Mouse (Mus musculus) ES-E14 (cell line): ENCODE measurements around the gene Snrk. TPM values are rescaled to one million over a fixed set of nuclear protein-coding genes. Genes with fewer than 3 reads are reported as not detected.

Source experiments
- DNase-seq: peaks from one replicate; pipeline ENCODE4 v3.0.0-alpha.2; 2013; ENCODE audit warnings: low read depth, low spot score
- H3K27ac ChIP-seq: 2 replicates; pipeline ENCODE4 v1.5.1; 2012; ENCODE audit warnings: low read depth, mild to moderate bottlenecking, low read length, moderate library complexity, mixed read lengths; ENCODE audit not compliant: poor library complexity, insufficient read depth, severe bottlenecking
- H3K36me3 ChIP-seq: 2 replicates; pipeline ENCODE4 v1.6.1; 2012; ENCODE audit warnings: mild to moderate bottlenecking, low read length, moderate library complexity, mixed read lengths; ENCODE audit not compliant: control insufficient read depth, poor library complexity, insufficient read depth, severe bottlenecking
- H3K4me1 ChIP-seq, 2 experiments: fragments of 150-350 bp in 1 of 2; sonication (generic) in 1 of 2; 2 replicates each; pipeline ENCODE4 v1.6.1; 2012; ENCODE audit warnings: low read length in 2 of 2, mild to moderate bottlenecking in 1 of 2, mixed read lengths in 1 of 2; ENCODE audit not compliant: control insufficient read depth in 2 of 2, insufficient read depth in 2 of 2, poor library complexity in 1 of 2
- H3K4me3 ChIP-seq, 2 experiments: fragments of 150-350 bp in 1 of 2; sonication (generic) in 1 of 2; 2 replicates each; pipeline ENCODE4 v1.5.1; 2012; ENCODE audit warnings: low read length in 2 of 2, low read depth in 1 of 2, mild to moderate bottlenecking in 1 of 2, mixed read lengths in 1 of 2; ENCODE audit not compliant: insufficient read depth in 1 of 2, poor library complexity in 1 of 2, severe bottlenecking in 1 of 2
- H3K9ac ChIP-seq: 2 replicates; pipeline ENCODE4 v1.6.1; 2012; ENCODE audit warnings: low read depth, mild to moderate bottlenecking, low read length, mixed read lengths; ENCODE audit not compliant: poor library complexity, insufficient read depth, severe bottlenecking
- H3K9me3 ChIP-seq: fragments of 150-350 bp; sonication (generic); 2 replicates; pipeline ENCODE4 v1.6.1; 2012; ENCODE audit warnings: low read depth, mild to moderate bottlenecking, low read length; ENCODE audit not compliant: control insufficient read depth, insufficient read depth
- CHD2 ChIP-seq: IDR thresholded peaks from 2 replicates; pipeline ENCODE4 v1.6.1; 2014; ENCODE audit warnings: mild to moderate bottlenecking, low read depth, low read length, inconsistent platforms
- HCFC1 ChIP-seq: IDR thresholded peaks from 2 replicates; pipeline ENCODE4 v1.6.1; 2012; ENCODE audit warnings: low read length, inconsistent platforms, borderline replicate concordance; ENCODE audit not compliant: insufficient read depth
- MAFK ChIP-seq: IDR thresholded peaks from 2 replicates; pipeline ENCODE4 v1.6.1; 2014; ENCODE audit warnings: mild to moderate bottlenecking, low read depth, low read length, inconsistent platforms; ENCODE audit not compliant: insufficient read depth
- ZC3H11A ChIP-seq: IDR thresholded peaks from 2 replicates; pipeline ENCODE4 v1.6.1; 2012; ENCODE audit warnings: low read depth, mild to moderate bottlenecking, inconsistent platforms, low read length, borderline replicate concordance
- ZNF384 ChIP-seq: IDR thresholded peaks from 2 replicates; pipeline ENCODE4 v1.6.1; 2012; ENCODE audit warnings: low read depth, low read length, inconsistent platforms
- in situ Hi-C, 2 experiments: fragments of 600-800 bp; cut with MboI; formaldehyde crosslinking; loops; one replicate each; pipeline ENCODE4 v1.15.1; 2025; ENCODE audit warnings: low sequenced_read_pairs in 2 of 2, inconsistent platforms in 1 of 2; ENCODE audit not compliant: unreplicated experiment in 2 of 2
- total RNA-seq: library from RNA; depleted of rRNA; stranded (reverse); fragments of 300-350 nt; gene quantifications from 2 replicates; pipeline ENCODE4 v1.2.3, GENCODE M21; 2012

Snrk gene
- total RNA-seq, 1 experiment: 10.0 TPM

DNA sequence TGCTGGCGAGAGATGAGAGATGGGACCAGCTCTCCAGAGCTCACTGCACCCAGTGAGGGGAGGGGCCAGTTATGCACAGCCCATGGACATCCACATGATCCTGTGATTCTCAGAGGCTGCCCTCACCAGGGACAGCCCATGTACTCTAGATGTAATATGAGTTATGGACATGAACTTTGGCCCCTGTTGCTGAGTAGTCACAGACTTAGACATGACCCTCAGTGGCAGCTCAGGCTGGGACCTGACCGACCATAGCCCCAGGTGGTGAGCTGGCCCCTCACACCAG, 18.8 kb downstream of the Snrk start:
- no peak for TF ChIP-seq MAFK
- no peak for TF ChIP-seq CHD2
- TF ChIP-seq ZNF384: no peak
- no peak for TF ChIP-seq HCFC1
- TF ChIP-seq ZC3H11A: no peak
- Histone ChIP-seq H3K4me3 (no peak overlapping the region), H3K27ac (no peak overlapping the region), H3K4me1 (no peaks in the 10 kb centered on the region), H3K36me3 (no peaks in the 10 kb centered on the region), H3K9me3 (no peaks in the 10 kb centered on the region), H3K9ac (no peak overlapping the region)
- in situ Hi-C loops: no loop called here
- no peak for DNase-seq

DNA sequence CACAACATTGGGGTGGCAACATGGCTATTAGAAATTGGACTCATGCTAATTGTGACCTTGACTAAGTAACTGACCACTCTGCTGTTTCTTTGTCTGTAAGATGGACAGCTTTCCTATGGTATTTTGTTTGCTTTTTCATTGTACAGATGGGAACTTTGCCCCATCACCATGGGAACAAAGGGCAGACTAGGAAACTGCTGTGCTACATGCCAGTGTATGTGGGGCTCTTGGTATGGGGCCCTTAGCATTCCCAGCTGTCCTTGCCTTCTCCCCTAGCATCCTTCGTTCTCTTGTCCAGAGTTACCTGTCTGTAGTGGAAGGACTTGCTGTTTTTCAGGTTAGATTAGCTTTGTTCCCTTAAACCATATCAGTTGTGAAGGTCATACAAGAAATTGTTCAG, 20.9 kb downstream of the Snrk start:
- H3K27ac ChIP-seq: no peak overlapping the region
- no peaks in the 10 kb centered on the region for H3K4me1 ChIP-seq
- H3K9ac ChIP-seq: no peak overlapping the region
- no peaks in the 10 kb centered on the region for H3K36me3 ChIP-seq
- no peak for TF ChIP-seq ZC3H11A
- no peak for TF ChIP-seq MAFK
- TF ChIP-seq HCFC1: no peak
- no peaks in the 10 kb centered on the region for H3K9me3 ChIP-seq
- in situ Hi-C loops: no loop called here
- no peak overlapping the region for H3K4me3 ChIP-seq
- DNase-seq: no peak

DNA sequence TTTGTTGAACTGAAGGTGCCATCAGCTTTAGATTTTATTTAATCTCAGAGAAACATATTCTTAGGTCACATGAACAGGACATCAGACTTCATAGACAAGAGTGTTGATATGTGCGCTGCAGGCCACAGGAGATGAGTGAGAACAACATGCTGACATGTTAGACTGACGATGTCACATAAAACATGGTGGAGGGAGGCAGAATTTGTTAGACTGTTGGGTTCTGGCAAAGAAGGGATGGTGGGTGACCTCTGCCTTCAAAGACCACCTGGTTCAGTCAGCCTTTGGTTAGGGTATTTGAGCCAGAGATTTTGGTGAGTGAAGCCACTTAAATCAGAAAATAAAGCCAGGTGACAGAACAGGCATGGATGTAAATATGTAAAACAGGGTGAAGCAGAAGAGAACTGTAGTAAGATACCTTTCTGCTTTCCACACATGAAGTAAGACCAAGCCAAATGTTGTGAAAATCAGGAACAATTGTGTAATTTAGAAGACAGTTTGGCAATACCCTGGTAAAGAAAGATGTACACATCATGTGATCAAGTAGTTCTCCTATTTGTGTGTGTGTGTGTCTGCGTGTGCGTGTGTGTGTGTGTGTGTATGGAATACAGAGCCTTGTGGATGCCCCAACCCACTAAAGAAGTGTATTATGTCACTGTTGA, 21.4 kb downstream of the Snrk start:
- in situ Hi-C loops: no loop called here
- TF ChIP-seq MAFK (no peak), ZC3H11A (no peak), ZNF384 (no peak), HCFC1 (no peak), CHD2 (no peak)
- H3K27ac ChIP-seq: no peak overlapping the region
- no peaks in the 10 kb centered on the region for H3K9me3 ChIP-seq
- H3K9ac ChIP-seq: no peak overlapping the region
- no peaks in the 10 kb centered on the region for H3K36me3 ChIP-seq
- no peak overlapping the region for H3K4me3 ChIP-seq
- no peaks in the 10 kb centered on the region for H3K4me1 ChIP-seq
- no peak for DNase-seq

- no peak for DNase-seq
Measured at GRCm38 (mm10) chr9:122139236-122139635, 22.2 kb downstream of the Snrk start.

DNA sequence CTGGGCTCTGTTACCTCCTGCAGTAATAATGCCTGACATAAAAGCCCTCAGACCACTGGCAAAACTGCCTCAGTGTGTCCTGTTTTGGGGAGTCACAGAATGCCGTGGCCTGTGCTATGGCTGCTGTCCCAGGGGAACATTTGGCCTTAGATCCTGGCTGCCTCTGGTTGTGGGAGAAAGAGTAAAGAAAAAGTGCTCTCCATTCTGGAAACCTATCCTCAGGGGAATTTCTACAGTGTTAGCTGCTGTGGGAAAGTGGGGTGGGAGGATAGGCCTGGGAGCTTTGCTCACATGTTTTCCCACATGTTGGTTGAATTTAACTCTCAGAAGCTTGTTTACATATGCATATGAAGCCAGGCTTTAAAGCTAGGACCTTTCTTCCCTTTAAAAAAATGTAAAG, 26.2 kb downstream of the Snrk start:
- peaks cover 0 to 5% of the 10 kb centered on the region in 2 experiments; a peak in 2 of 4 replicates for H3K4me1 ChIP-seq
- H3K9me3 ChIP-seq: no peaks in the 10 kb centered on the region
- no peak for DNase-seq
- no peak overlapping the region for H3K27ac ChIP-seq
- peaks cover 2% of the 10 kb centered on the region; the same call in 1 of the 2 replicates for H3K36me3 ChIP-seq
- no peak for TF ChIP-seq CHD2
- no peak for TF ChIP-seq MAFK
- no peak for TF ChIP-seq ZNF384
- no peak for TF ChIP-seq HCFC1
- no peak for TF ChIP-seq ZC3H11A
- in situ Hi-C loops: no loop called here
- no peak overlapping the region for H3K9ac ChIP-seq
- H3K4me3 ChIP-seq: no peak overlapping the region

More at GRCm38 (mm10) chr9:122139236-122139635, 22.2 kb downstream of the Snrk start:
- H3K27ac ChIP-seq: no peak overlapping the region
- TF ChIP-seq MAFK: no peak
- no peak for TF ChIP-seq CHD2
- TF ChIP-seq ZNF384: no peak
- no peak for TF ChIP-seq HCFC1
- no peak for TF ChIP-seq ZC3H11A
- in situ Hi-C loops: no loop called here
- no peak overlapping the region for H3K4me3 ChIP-seq
- no peaks in the 10 kb centered on the region for H3K4me1 ChIP-seq
- H3K9me3 ChIP-seq: no peaks in the 10 kb centered on the region
- no peak overlapping the region for H3K9ac ChIP-seq
- no peaks in the 10 kb centered on the region for H3K36me3 ChIP-seq
